Mouse (Mus musculus) hindbrain, embryonic 11.5 days (tissue): Measurements from ENCODE around the gene Gpr132. TPM values are rescaled to one million over a fixed set of nuclear protein-coding genes. Genes with fewer than 3 reads are reported as not detected.

Experiments
- ATAC-seq: fragments of 200-750 bp; cut with Nextera tagmentation; 2 replicates; pipeline ENCODE4 v1.8.0; 2017; ENCODE audit warnings: mild to moderate bottlenecking, moderate TSS enrichment, moderate library complexity; ENCODE audit not compliant: low FRiP score
- DNase-seq: peaks from one replicate; pipeline ENCODE4 v3.0.0-alpha.2; 2015; ENCODE audit warnings: low spot score
- H3K27ac ChIP-seq: fragments of 300-500 bp; sonication (generic); 2 replicates; pipeline ENCODE4 v1.5.1; 2014; ENCODE audit warnings: mild to moderate bottlenecking, low read depth, low read length
- H3K27me3 ChIP-seq: fragments of 300-500 bp; sonication (generic); 2 replicates; pipeline ENCODE4 v1.6.1; 2014; ENCODE audit warnings: mild to moderate bottlenecking, low read length, moderate library complexity, mixed read lengths; ENCODE audit not compliant: control insufficient read depth, insufficient read depth
- H3K36me3 ChIP-seq: fragments of 300-500 bp; sonication (generic); 2 replicates; pipeline ENCODE4 v1.6.1; 2014; ENCODE audit warnings: mild to moderate bottlenecking, low read length, moderate library complexity, mixed read lengths; ENCODE audit not compliant: control insufficient read depth, insufficient read depth
- H3K4me1 ChIP-seq: fragments of 300-500 bp; sonication (generic); replicated peaks from 2 replicates; pipeline ENCODE4 v1.6.1; 2014; ENCODE audit warnings: low read length, mixed read lengths; ENCODE audit not compliant: control insufficient read depth, insufficient read depth
- H3K4me2 ChIP-seq: fragments of 300-500 bp; sonication (generic); replicated peaks from 2 replicates; pipeline ENCODE4 v1.6.1; 2014; ENCODE audit warnings: mild to moderate bottlenecking, low read depth, low read length
- H3K4me3 ChIP-seq: fragments of 300-500 bp; sonication (generic); 2 replicates; pipeline ENCODE4 v1.5.1; 2014; ENCODE audit warnings: low read depth, low read length
- H3K9ac ChIP-seq: fragments of 300-500 bp; sonication (generic); 2 replicates; pipeline ENCODE4 v1.6.1; 2014; ENCODE audit warnings: low read depth, low read length
- H3K9me3 ChIP-seq: fragments of 300-500 bp; sonication (generic); 2 replicates; pipeline ENCODE4 v1.6.1; 2016; ENCODE audit warnings: low read length; ENCODE audit not compliant: control insufficient read depth
- WGBS: fragments of 180-500 bp; shearing (Covaris S2); extraction: QIAGEN DNeasy Blood & Tissue Kit; methylation state at CpG from one replicate; pipeline ENCODE4 v1.1.7; 2014; 5-methylcytosine and 5-hydroxymethylcytosine counted together
- polyA plus RNA-seq: library from polyadenylated mRNA; unstranded; fragments of >200 nt; fragmentation: Nextera tagmentation; extraction: Ambion mirVana; gene quantifications from 2 replicates; pipeline ENCODE4 v1.2.1, GENCODE M21; 2014

Gene Gpr132
- polyA plus RNA-seq, 1 experiment from 2014 or later: not detected

- Histone ChIP-seq H3K27ac (no peak overlapping the region), H3K4me1 (peaks cover 3% of the 10 kb centered on the region), H3K36me3 (no peaks in the 10 kb centered on the region), H3K27me3 (peaks cover 27% of the 10 kb centered on the region), H3K9me3 (no peaks in the 10 kb centered on the region), H3K4me2 (no peak overlapping the region), H3K4me3 (no peak overlapping the region), H3K9ac (no peak overlapping the region)
- DNase-seq: no peak
- 78% methylated on average over 6 of the region's 6 CpGs for WGBS
- ATAC-seq: no peak
Measured at GRCm38 (mm10) chr12:112881301-112881815, 13.3 kb upstream of the Gpr132 start.

- WGBS: 66% methylated on average over 4 of the region's 4 CpGs
- DNase-seq (no peak), ATAC-seq (no peak)
- Histone ChIP-seq H3K4me2 (no peak overlapping the region), H3K4me3 (no peak overlapping the region), H3K27ac (no peak overlapping the region), H3K9ac (no peak overlapping the region), H3K36me3 (no peaks in the 10 kb centered on the region), H3K4me1 (peaks cover 5% of the 10 kb centered on the region), H3K27me3 (peaks cover 34% of the 10 kb centered on the region), H3K9me3 (no peaks in the 10 kb centered on the region)
Measured at GRCm38 (mm10) chr12:112880661-112881060, 12.6 kb upstream of the Gpr132 start.

GRCm38 (mm10) chr12:112879731-112880130 is 11.7 kb upstream of the Gpr132 start:
- DNase-seq: no peak
- Histone ChIP-seq H3K9me3 (no peaks in the 10 kb centered on the region), H3K4me2 (no peak overlapping the region), H3K36me3 (no peaks in the 10 kb centered on the region), H3K9ac (no peak overlapping the region), H3K27me3 (peaks cover 43% of the 10 kb centered on the region), H3K27ac (no peak overlapping the region), H3K4me1 (peaks cover 5% of the 10 kb centered on the region), H3K4me3 (no peak overlapping the region)
- WGBS: 83% methylated on average over 5 of the region's 5 CpGs
- no peak for ATAC-seq

DNA sequence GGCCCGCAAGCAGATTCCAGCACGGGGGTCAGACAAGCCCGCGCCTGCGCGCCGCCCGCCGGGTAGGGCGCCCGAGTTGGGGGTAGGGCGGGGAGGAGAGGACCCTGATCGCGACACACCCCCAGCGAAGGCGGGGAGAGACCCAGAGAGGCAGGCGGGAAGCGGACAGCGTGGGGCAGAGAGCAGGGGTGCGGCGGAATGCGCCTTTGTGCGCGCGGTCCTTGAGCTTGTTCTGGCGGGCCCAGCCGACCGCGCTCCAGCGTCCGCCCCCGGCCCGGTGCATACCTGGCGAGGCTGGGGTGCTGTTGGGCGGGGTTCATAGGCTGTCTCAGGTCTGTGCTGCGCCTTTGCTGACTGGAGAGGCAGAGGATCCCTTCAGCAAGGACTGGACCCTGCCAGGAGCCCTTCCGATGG is 9.6 kb upstream of the Gpr132 start:
- DNase-seq (peak; percentile 40), ATAC-seq (no peak)
- Histone ChIP-seq H3K4me1 (peaks cover 7% of the 10 kb centered on the region), H3K9me3 (no peaks in the 10 kb centered on the region), H3K4me2 (peak overlapping the region; percentile 35), H3K36me3 (no peaks in the 10 kb centered on the region), H3K4me3 (peak overlapping the region; percentile 20), H3K9ac (0 out of 2 replicates have a peak overlapping the region, but pooled peaks have one; percentile 8), H3K27me3 (peaks cover 55% of the 10 kb centered on the region), H3K27ac (no peak overlapping the region)
- under 1% methylated on average over 30 of the region's 37 CpGs for WGBS

DNA sequence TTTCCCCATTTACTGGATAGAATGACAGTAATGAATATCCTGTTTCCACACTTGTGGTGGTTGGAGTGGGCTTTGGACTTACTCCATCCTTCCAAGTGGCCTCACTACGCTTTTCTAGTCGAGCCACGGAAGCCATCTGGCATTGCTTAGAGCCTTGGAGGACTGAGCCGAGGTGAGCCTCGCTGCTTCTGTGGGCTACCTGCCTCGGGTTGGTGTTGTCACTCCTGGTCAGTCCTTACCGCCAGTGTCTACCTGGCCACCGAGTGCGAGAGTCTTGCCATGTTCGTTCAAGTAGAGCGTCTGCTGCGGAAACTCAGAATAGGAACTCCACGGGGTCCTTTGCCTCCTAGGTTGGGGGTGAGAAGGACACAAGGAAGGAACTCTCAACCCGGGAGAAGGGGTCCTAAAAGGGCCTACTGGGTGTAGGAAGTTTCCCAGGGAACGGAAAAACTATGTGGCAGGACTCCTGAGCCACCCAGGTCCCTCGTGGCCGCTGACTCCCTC is 9.1 kb upstream of the Gpr132 start:
- 6% methylated on average over 17 of the region's 17 CpGs for whole genome bisulfite sequencing
- H3K27ac ChIP-seq: no peak overlapping the region
- DNase-seq: peak; percentile 43

DNA sequence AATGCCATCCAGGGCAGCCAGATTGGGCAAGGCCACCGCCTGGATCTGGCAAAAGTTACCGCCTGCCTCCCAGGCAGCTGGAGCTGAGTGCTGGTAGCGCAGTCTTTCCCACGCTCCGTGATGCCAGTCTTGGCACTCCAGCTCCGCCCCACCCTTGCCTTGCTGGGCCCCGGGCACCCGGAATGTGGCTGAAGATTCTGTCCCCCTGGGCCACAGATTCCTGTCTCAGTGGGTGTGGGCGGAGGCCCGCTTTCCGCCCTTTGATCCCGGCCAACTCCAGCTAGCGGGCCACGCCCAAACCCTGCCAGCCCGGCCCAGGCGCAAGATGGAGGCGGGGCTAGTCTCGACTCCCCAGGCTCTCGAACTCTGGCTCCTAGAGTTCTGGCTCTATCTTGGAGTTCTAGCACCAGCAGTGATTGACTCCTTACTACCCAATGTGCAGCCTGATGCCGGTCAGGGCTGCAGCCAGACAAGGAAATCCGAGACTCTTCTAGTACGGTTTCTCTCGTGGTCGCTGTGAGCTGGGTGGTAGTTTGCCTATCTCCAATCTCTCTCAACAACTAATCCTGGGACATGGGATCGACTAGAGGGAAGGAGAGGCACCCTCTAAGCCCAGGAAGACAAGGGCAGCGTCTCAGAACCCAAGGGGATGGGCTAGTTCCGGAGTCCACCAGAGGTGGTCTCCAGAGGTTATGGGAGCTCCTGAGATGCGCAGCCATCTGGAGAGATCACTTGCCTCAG is 8.5 kb upstream of the Gpr132 start:
- peaks cover 55% of the 10 kb centered on the region for H3K27me3 ChIP-seq
- WGBS: 5% methylated on average over 28 of the region's 28 CpGs
- 0 out of 2 replicates have a peak, but pooled peaks have one; percentile 22 for ATAC-seq
- no peak overlapping the region for H3K4me3 ChIP-seq
- peak overlapping the region; percentile 14 for H3K4me2 ChIP-seq
- no peaks in the 10 kb centered on the region for H3K9me3 ChIP-seq
- H3K27ac ChIP-seq: no peak overlapping the region
- peak; percentile 31 for DNase-seq
- no peak overlapping the region for H3K9ac ChIP-seq
- peaks cover 7% of the 10 kb centered on the region for H3K4me1 ChIP-seq
- H3K36me3 ChIP-seq: no peaks in the 10 kb centered on the region

More for the DNA sequence above, 9.1 kb upstream of the Gpr132 start:
- peaks cover 55% of the 10 kb centered on the region for H3K27me3 ChIP-seq
- peak overlapping the region; percentile 20 for H3K4me3 ChIP-seq
- peak overlapping the region; percentile 35 for H3K4me2 ChIP-seq
- H3K9me3 ChIP-seq: no peaks in the 10 kb centered on the region
- H3K4me1 ChIP-seq: peaks cover 7% of the 10 kb centered on the region
- ATAC-seq: no peak
- no peaks in the 10 kb centered on the region for H3K36me3 ChIP-seq
- 0 out of 2 replicates have a peak overlapping the region, but pooled peaks have one; percentile 8 for H3K9ac ChIP-seq

- WGBS: 26% methylated on average over 16 of the region's 16 CpGs
- H3K27ac ChIP-seq: no peak overlapping the region
- ATAC-seq: peak; percentile 44; the same call in 1 of the 2 replicates
- H3K9ac ChIP-seq: no peak overlapping the region
- H3K36me3 ChIP-seq: no peaks in the 10 kb centered on the region
- H3K4me3 ChIP-seq: no peak overlapping the region
- DNase-seq: peak; percentile 95
- peaks cover 55% of the 10 kb centered on the region for H3K27me3 ChIP-seq
- H3K4me1 ChIP-seq: peaks cover 7% of the 10 kb centered on the region
- H3K4me2 ChIP-seq: no peak overlapping the region
- no peaks in the 10 kb centered on the region for H3K9me3 ChIP-seq
Measured at GRCm38 (mm10) chr12:112875225-112876013, 7.4 kb upstream of the Gpr132 start.

GRCm38 (mm10) chr12:112874199-112874598 is 6.2 kb upstream of the Gpr132 start:
- no peak for DNase-seq
- Histone ChIP-seq H3K4me1 (peaks cover 7% of the 10 kb centered on the region), H3K9me3 (no peaks in the 10 kb centered on the region), H3K9ac (no peak overlapping the region; the same call in 1 of the 2 replicates), H3K4me3 (peak overlapping the region; percentile 17; the same call in 1 of the 2 replicates), H3K36me3 (no peaks in the 10 kb centered on the region), H3K4me2 (peak overlapping the region; percentile 25), H3K27me3 (peaks cover 55% of the 10 kb centered on the region), H3K27ac (no peak overlapping the region)
- WGBS: 14% methylated on average over 22 of the region's 22 CpGs
- ATAC-seq: no peak
